Mouse (Mus musculus) bone marrow, adult 2 months (tissue): ENCODE data around the gene Cd47. TPM values are rescaled to one million over a fixed set of nuclear protein-coding genes. Genes with fewer than 3 reads are reported as not detected.

Experiments used
- H3K27ac ChIP-seq: fragments of 200-500 bp; 2 replicates; pipeline ENCODE4 v1.5.1; 2012; ENCODE audit warnings: low read depth, mild to moderate bottlenecking, control low read depth, inconsistent platforms, low read length; ENCODE audit not compliant: control insufficient read depth, poor library complexity, insufficient read depth
- H3K4me1 ChIP-seq: fragments of 200-500 bp; 2 replicates; pipeline ENCODE4 v1.6.1; 2011; ENCODE audit warnings: low read length; ENCODE audit not compliant: control insufficient read depth, insufficient read depth
- H3K4me3 ChIP-seq: fragments of 200-500 bp; replicated peaks from 2 replicates; pipeline ENCODE3; 2011; ENCODE audit warnings: mild to moderate bottlenecking, low read depth, low read length, control low read depth; ENCODE audit not compliant: control insufficient read depth
- CTCF ChIP-seq: fragments of 200-500 bp; IDR thresholded peaks from 2 replicates; pipeline ENCODE4 v1.5.1; 2011; ENCODE audit warnings: low read length, control low read depth; ENCODE audit not compliant: control insufficient read depth, insufficient read depth
- POLR2A ChIP-seq: fragments of 200-500 bp; IDR thresholded peaks from 2 replicates; pipeline ENCODE4 v1.6.1; 2011; ENCODE audit warnings: low read depth, mild to moderate bottlenecking, control low read depth, low read length, borderline replicate concordance; ENCODE audit not compliant: control insufficient read depth
- WGBS: fragments of 180-500 bp; shearing (Covaris S2); methylation state at CpG from one replicate; pipeline ENCODE4 v1.1.7; 2018; 5-methylcytosine and 5-hydroxymethylcytosine counted together
- polyA plus RNA-seq: library from polyadenylated mRNA; stranded (reverse); fragments of >200 nt; gene quantifications from 2 replicates; pipeline ENCODE4 v1.2.4, GENCODE M21; 2011; ENCODE audit warnings: low replicate concordance; ENCODE audit not compliant: missing spikeins, insufficient read depth, insufficient read length

The Cd47 gene
- polyA plus RNA-seq, 1 experiment = 159 TPM

GRCm38 (mm10) chr16:49858907-49859853 lies 58.8 kb downstream of the Cd47 start:
- H3K27ac ChIP-seq = peak overlapping the region; percentile 63
- WGBS = 11% methylated on average over 4 of the region's 4 CpGs

DNA sequence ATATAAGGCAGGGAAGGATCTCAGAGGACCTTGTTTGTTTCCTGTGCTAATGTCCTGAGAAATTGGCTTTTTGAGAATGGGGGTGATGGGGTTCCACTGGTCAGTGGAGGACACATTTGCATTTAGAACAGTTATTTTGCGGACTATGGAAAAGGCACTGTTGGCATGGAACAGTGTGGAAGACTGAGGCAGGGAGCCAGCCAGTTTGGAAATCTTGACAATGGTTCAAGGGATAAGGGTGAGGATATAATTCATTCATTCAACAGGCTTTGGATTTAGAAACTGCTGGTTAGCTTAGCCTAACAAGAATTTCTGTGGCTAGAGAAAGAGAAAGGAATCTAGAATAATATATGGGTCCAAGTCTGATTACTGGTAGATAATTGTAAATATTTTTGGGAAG lies 61.7 kb downstream of the Cd47 start:
- H3K4me1 ChIP-seq = peaks cover 6% of the 10 kb centered on the region
- H3K27ac ChIP-seq = no peak overlapping the region
- 100% methylated on average over 1 of the region's 1 CpGs for WGBS

More at GRCm38 (mm10) chr16:49858907-49859853, 58.8 kb downstream of the Cd47 start:
- Histone ChIP-seq H3K4me3 (peak overlapping the region; percentile 40), H3K4me1 (peaks cover 6% of the 10 kb centered on the region)
- TF ChIP-seq CTCF (peak; percentile 58), POLR2A (no peak)

DNA sequence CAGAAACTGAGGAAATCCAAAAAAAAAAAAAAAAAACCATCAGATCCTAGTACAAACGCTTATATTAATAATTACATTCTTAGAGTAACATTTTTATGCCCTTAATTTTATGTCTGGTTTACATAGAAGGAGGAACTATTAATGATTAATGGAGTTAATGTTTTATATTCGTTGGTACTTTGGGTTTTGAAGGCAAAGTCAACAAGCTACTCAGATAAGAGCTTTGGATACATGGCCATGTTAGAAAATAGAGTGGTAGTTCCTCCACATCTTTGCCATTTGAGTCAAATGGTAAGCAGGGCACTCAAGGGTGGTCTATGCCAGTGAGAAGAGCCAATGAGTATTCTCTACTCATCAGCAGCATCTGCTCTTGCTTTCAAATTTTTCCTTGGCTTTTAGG lies 66.3 kb downstream of the Cd47 start:
- WGBS = 70% methylated on average over 2 of the region's 2 CpGs
- H3K4me3 ChIP-seq = no peak overlapping the region
- peaks cover 4% of the 10 kb centered on the region for H3K4me1 ChIP-seq
- TF ChIP-seq POLR2A = no peak
- no peak for TF ChIP-seq CTCF
- no peak overlapping the region for H3K27ac ChIP-seq

More for the DNA sequence above, 61.7 kb downstream of the Cd47 start:
- no peak overlapping the region for H3K4me3 ChIP-seq
- no peak for TF ChIP-seq CTCF
- TF ChIP-seq POLR2A = no peak

DNA sequence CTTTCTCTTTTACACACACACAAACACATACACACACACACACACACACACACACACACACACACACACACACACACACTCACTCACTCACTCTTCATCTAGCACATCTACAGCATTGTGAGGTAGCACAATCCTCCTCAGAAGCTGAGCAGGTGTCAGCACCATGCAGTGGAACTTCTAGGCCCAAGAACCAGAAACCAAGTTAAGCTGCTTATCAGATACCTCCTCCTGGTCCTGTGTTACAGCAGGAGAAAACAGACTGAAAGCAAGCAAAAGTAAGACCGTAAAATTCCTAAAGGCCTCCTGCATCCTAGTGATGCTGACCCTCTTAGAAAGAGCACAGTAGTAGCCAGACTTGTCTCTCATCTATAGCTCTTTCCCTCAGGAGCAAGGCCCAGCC lies 67.9 kb downstream of the Cd47 start:
- Histone ChIP-seq H3K27ac (no peak overlapping the region), H3K4me3 (no peak overlapping the region), H3K4me1 (peaks cover 3% of the 10 kb centered on the region)
- TF ChIP-seq CTCF = no peak
- TF ChIP-seq POLR2A = no peak
- WGBS = 91% methylated on average over 1 of the region's 1 CpGs

GRCm38 (mm10) chr16:49873918-49874317 lies 73.6 kb downstream of the Cd47 start:
- WGBS = 27% methylated on average over 2 of the region's 2 CpGs
- no peak overlapping the region for H3K4me3 ChIP-seq
- peaks cover 2% of the 10 kb centered on the region; the same call in 1 of the 2 replicates for H3K4me1 ChIP-seq
- no peak overlapping the region for H3K27ac ChIP-seq
- TF ChIP-seq CTCF = no peak
- TF ChIP-seq POLR2A = no peak

DNA sequence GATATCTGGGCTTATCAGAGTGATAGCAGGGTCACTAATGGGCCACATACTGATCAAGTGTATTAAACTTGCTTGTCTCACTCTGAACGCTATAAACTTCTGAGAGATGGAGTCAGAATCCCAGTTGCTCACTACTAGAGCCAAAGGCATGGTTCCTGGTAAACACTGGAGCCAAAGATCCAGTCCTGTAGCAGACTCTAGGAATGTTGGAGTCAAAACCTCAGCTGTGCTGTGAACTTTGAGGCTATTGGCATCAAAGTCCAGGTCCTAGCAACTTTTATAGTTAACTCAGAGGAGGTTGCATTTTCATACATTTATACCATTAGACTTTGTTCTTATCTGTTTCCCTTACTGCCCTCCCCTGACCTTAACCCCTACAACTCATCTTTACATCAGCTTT lies 74.2 kb downstream of the Cd47 start:
- TF ChIP-seq POLR2A = no peak
- no peak for TF ChIP-seq CTCF
- Histone ChIP-seq H3K4me3 (no peak overlapping the region), H3K4me1 (peaks cover 2% of the 10 kb centered on the region; the same call in 1 of the 2 replicates), H3K27ac (no peak overlapping the region)
- whole genome bisulfite sequencing = 77% methylated on average over 1 of the region's 1 CpGs

DNA sequence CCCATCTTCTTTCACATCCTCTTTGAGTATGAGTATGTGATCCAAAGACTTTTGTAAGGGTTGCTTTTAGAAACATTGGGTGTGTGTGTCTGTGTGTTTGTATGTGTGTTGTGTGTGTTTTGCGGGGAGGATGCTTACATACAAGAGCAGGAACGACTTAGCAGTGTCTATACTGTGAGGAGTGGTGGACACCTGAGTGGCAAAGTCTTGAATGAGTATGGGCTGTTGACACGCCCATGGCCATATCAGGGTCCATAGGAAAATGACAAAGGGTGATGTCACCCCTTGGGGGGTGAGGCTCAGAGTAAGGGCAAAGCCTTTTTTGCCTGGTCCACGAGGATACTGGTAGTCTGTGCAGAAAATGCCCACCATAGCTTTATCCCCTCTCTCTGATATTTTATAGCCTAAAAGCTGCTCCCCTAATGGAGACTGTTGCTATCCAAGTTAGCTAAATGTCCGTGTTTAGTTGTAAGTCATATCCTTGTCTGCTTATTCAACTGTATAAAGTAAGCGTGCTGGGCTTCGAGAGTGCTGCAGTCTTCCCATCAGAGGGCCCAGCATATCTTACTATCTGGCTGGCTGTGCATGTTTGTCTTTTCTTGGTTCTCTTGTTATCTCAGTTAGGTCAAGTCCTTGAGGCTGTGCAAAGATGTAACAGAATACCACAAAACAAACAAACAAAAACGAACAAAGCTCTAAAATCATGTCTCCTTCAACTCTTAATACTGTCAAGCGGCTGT lies 76.1 kb downstream of the Cd47 start:
- Histone ChIP-seq H3K4me1 (peaks cover 2% of the 10 kb centered on the region; the same call in 1 of the 2 replicates), H3K4me3 (no peak overlapping the region), H3K27ac (no peak overlapping the region)
- TF ChIP-seq CTCF (no peak), POLR2A (no peak)
- WGBS = 59% methylated on average over 9 of the region's 9 CpGs

DNA sequence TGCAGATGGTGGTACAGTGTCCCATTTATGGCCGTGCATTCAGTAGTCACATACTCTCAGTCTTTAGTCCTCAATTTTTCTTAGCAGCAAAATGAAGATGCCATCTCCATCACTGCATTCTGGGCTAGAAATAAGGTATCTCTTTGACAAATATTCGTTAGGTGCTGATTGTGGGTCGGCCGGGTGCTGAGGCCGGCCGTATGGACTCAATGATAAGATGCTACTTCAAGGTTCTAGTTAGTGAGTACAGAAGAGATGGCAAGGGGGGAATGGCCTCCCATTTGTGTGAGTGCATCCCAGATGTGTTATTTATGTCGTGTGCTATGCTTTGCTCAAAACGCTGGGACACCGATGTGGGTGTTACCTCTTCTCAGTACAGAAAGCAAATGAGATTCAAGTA lies 76.9 kb downstream of the Cd47 start:
- 60% methylated on average over 9 of the region's 9 CpGs for WGBS
- TF ChIP-seq CTCF = no peak
- no peak for TF ChIP-seq POLR2A
- no peak overlapping the region for H3K4me3 ChIP-seq
- H3K4me1 ChIP-seq = peaks cover 2% of the 10 kb centered on the region; the same call in 1 of the 2 replicates
- no peak overlapping the region for H3K27ac ChIP-seq
